8 mouse cellular contexts compared by ENCODE assay signal in the genomic region with DNA sequence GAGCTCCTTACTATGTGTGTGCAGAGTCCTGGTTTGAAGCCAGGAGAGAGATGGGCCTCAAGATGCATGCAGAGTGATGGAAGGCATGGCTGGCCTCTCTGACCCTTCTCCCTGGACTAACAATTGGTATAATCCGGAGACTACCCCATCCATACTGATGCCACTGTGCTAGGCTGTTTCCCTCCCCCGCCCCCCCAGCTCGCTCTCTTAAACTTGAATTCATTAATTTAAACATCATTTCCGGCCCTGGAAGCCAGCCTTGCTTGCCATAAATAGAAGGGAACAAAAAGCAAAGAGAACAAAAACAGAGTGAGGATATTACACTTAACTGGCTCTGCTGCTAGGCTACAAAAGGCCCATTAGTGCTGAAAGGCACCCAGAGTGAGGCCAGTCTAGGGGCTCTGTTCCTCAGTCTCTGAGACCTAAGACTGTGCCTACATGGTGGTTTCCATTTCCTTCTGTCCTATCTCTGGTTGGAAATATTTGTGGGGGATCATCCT. TPM values are rescaled to one million over a fixed set of nuclear protein-coding genes. Genes with fewer than 3 reads are reported as not detected.
DNase-seq lines count a peak whose midpoint lies in the region; ATAC-seq and TF ChIP-seq lines count a peak whose summit lies in the region.

No protein-coding gene starts in this region.

- H3K4me1 ChIP-seq in embryonic facial prominence, embryonic 12.5 days: peaks cover 15% of the 10 kb centered on the region
- H3K4me1 ChIP-seq in hindbrain, embryonic 10.5 days (replicated peaks): peaks cover 26% of the 10 kb centered on the region
- H3K4me1 ChIP-seq in limb, embryonic 15.5 days: peaks cover 62% of the 10 kb centered on the region
- peaks cover 22% of the 10 kb centered on the region for H3K4me1 ChIP-seq in neural tube, embryonic 14.5 days (ENCODE audit: control insufficient read depth, insufficient read depth, low read length)

- no peak for TF ChIP-seq CTCF in brain, embryonic 14.5 days (IDR thresholded peaks at IDR 0.05; ENCODE audit: borderline replicate concordance, extremely low read depth, insufficient read depth, insufficient read length)

- 0 out of 2 replicates have a peak, but pooled peaks have one; percentile 3 for ATAC-seq in embryonic facial prominence, embryonic 12.5 days (ENCODE audit: insufficient number of reproducible peaks, insufficient read depth, low FRiP score, low TSS enrichment)
- ATAC-seq in limb, embryonic 15.5 days (ENCODE audit: insufficient number of reproducible peaks, low FRiP score, low TSS enrichment, low read depth): peak; percentile 52; the same call in 1 of the 2 replicates
- peak; percentile 67; the same call in 1 of the 2 replicates for ATAC-seq in neural tube, embryonic 14.5 days (ENCODE audit: low read depth)

- H3K36me3 ChIP-seq in embryonic facial prominence, embryonic 12.5 days: peaks cover 5% of the 10 kb centered on the region; the same call in 1 of the 2 replicates
- 0 out of 2 replicates have a peak, but pooled peaks cover 2% of the 10 kb centered on the region for H3K36me3 ChIP-seq in hindbrain, embryonic 10.5 days
- H3K36me3 ChIP-seq in limb, embryonic 15.5 days: no peaks in the 10 kb centered on the region
- no peaks in the 10 kb centered on the region; the same call in 1 of the 2 replicates for H3K36me3 ChIP-seq in neural tube, embryonic 14.5 days (ENCODE audit: control insufficient read depth, insufficient read depth, low read length)

- no peak for TF ChIP-seq POLR2A in brain, embryonic 14.5 days (IDR thresholded peaks at IDR 0.05; ENCODE audit: borderline replicate concordance, extremely low read depth, insufficient read depth, insufficient read length, poor library complexity, severe bottlenecking)

- H3K27ac ChIP-seq in embryonic facial prominence, embryonic 12.5 days: peak overlapping the region; percentile 32
- peak overlapping the region; percentile 86 for H3K27ac ChIP-seq in hindbrain, embryonic 10.5 days
- H3K27ac ChIP-seq in limb, embryonic 15.5 days: peak overlapping the region; percentile 92
- H3K27ac ChIP-seq in neural tube, embryonic 14.5 days (ENCODE audit: low read depth, low read length): peak overlapping the region; percentile 86

- no peak overlapping the region for H3K9ac ChIP-seq in embryonic facial prominence, embryonic 12.5 days
- no peak overlapping the region for H3K9ac ChIP-seq in limb, embryonic 15.5 days
- H3K9ac ChIP-seq in neural tube, embryonic 14.5 days (replicated peaks; ENCODE audit: low read depth, low read length): no peak overlapping the region

- H3K27me3 ChIP-seq in embryonic facial prominence, embryonic 12.5 days: no peaks in the 10 kb centered on the region
- no peaks in the 10 kb centered on the region for H3K27me3 ChIP-seq in hindbrain, embryonic 10.5 days (ENCODE audit: insufficient read depth, poor library complexity, severe bottlenecking)
- H3K27me3 ChIP-seq in limb, embryonic 15.5 days: no peaks in the 10 kb centered on the region
- no peaks in the 10 kb centered on the region for H3K27me3 ChIP-seq in neural tube, embryonic 14.5 days (ENCODE audit: control insufficient read depth, insufficient read depth, low read length)

- 58% methylated on average over 4 of the region's 4 CpGs for WGBS in embryonic facial prominence, embryonic 12.5 days
- WGBS in hindbrain, embryonic 10.5 days: 38% methylated on average over 4 of the region's 4 CpGs
- 25% methylated on average over 4 of the region's 4 CpGs for WGBS in limb, embryonic 15.5 days
- WGBS in neural tube, embryonic 14.5 days: 6% methylated on average over 4 of the region's 4 CpGs

- DNase-seq in brain, embryonic 14.5 days (ENCODE audit: low read depth): peak; percentile 83
- peak; percentile 40 for DNase-seq in hindbrain, embryonic 10.5 days (ENCODE audit: low spot score)
- DNase-seq in testis, postnatal 14 days (ENCODE audit: low spot score): no peak
- no peak for DNase-seq in frontal cortex, postnatal 36 days (ENCODE audit: low spot score in 2 of 2)
- DNase-seq in left cerebral cortex, adult 11 months (ENCODE audit: low spot score): no peak

- no peak overlapping the region for H3K4me2 ChIP-seq in embryonic facial prominence, embryonic 12.5 days (replicated peaks)
- peak overlapping the region; percentile 31; the same call in 1 of the 2 replicates for H3K4me2 ChIP-seq in limb, embryonic 15.5 days
- H3K4me2 ChIP-seq in neural tube, embryonic 14.5 days (ENCODE audit: low read depth, low read length): peak overlapping the region; percentile 14; the same call in 1 of the 2 replicates

- no peak overlapping the region for H3K4me3 ChIP-seq in embryonic facial prominence, embryonic 12.5 days
- peak overlapping the region; percentile 29 for H3K4me3 ChIP-seq in hindbrain, embryonic 10.5 days
- H3K4me3 ChIP-seq in limb, embryonic 15.5 days: no peak overlapping the region
- H3K4me3 ChIP-seq in neural tube, embryonic 14.5 days (ENCODE audit: low read depth, low read length): no peak overlapping the region

- H3K9me3 ChIP-seq in embryonic facial prominence, embryonic 12.5 days: no peaks in the 10 kb centered on the region
- no peaks in the 10 kb centered on the region for H3K9me3 ChIP-seq in hindbrain, embryonic 10.5 days
- no peaks in the 10 kb centered on the region for H3K9me3 ChIP-seq in limb, embryonic 15.5 days
- H3K9me3 ChIP-seq in neural tube, embryonic 14.5 days (ENCODE audit: control insufficient read depth, low read length): no peaks in the 10 kb centered on the region

RNA-seq across cellular contexts. Expression of a gene that starts 9.0 kb away (rescaled TPM):
- polyA plus RNA-seq in brain, embryonic 14.5 days (2012; rRNA removed): 65.9 and 74.2 TPM in 2 replicates
- polyA plus RNA-seq in embryonic facial prominence, embryonic 12.5 days (2016; fragmentation: Nextera tagmentation; extraction: Ambion mirVana): 26.8 and 29.8 TPM in 2 replicates
- 11.9 and 21.7 TPM in 2 replicates for polyA plus RNA-seq in hindbrain, embryonic 10.5 days (2016; fragmentation: Nextera tagmentation; extraction: Ambion mirVana)
- 32.1 and 37.9 TPM in 2 replicates for polyA plus RNA-seq in limb, embryonic 15.5 days (2015; fragmentation: Nextera tagmentation; extraction: Ambion mirVana)
- polyA plus RNA-seq in neural tube, embryonic 14.5 days (2014; fragmentation: Nextera tagmentation; extraction: Ambion mirVana): 30.8 and 37.5 TPM in 2 replicates

RNA-seq across cellular contexts. Expression of a gene that starts 24.6 kb away (rescaled TPM):
- polyA plus RNA-seq in brain, embryonic 14.5 days (2012; rRNA removed): 3.2 and 5.6 TPM in 2 replicates
- 3.6 and 3.7 TPM in 2 replicates for polyA plus RNA-seq in embryonic facial prominence, embryonic 12.5 days (2016; fragmentation: Nextera tagmentation; extraction: Ambion mirVana)
- polyA plus RNA-seq in hindbrain, embryonic 10.5 days (2016; fragmentation: Nextera tagmentation; extraction: Ambion mirVana): 1.8 and 3.0 TPM in 2 replicates
- polyA plus RNA-seq in limb, embryonic 15.5 days (2015; fragmentation: Nextera tagmentation; extraction: Ambion mirVana): 3.0 and 3.8 TPM in 2 replicates
- polyA plus RNA-seq in neural tube, embryonic 14.5 days (2014; fragmentation: Nextera tagmentation; extraction: Ambion mirVana): 1.8 and 5.7 TPM in 2 replicates

RNA-seq across cellular contexts. Expression of a gene that starts 30.9 kb away (rescaled TPM):
- 310 and 422 TPM in 2 replicates for polyA plus RNA-seq in brain, embryonic 14.5 days (2012; rRNA removed)
- 98.5 and 103 TPM in 2 replicates for polyA plus RNA-seq in embryonic facial prominence, embryonic 12.5 days (2016; fragmentation: Nextera tagmentation; extraction: Ambion mirVana)
- 93.6 and 96.4 TPM in 2 replicates for polyA plus RNA-seq in hindbrain, embryonic 10.5 days (2016; fragmentation: Nextera tagmentation; extraction: Ambion mirVana)
- polyA plus RNA-seq in limb, embryonic 15.5 days (2015; fragmentation: Nextera tagmentation; extraction: Ambion mirVana): 89.8 and 104 TPM in 2 replicates
- 74.2 and 76.6 TPM in 2 replicates for polyA plus RNA-seq in neural tube, embryonic 14.5 days (2014; fragmentation: Nextera tagmentation; extraction: Ambion mirVana)

Comparison
In these comparisons a context has a peak if more than half of its experiments do, and no peak if none do; other contexts are left out.
1. DNase-seq: peak in brain, embryonic 14.5 days (single experiment) and hindbrain, embryonic 10.5 days (single experiment); none in testis, postnatal 14 days (single experiment), frontal cortex, postnatal 36 days (0 of 2) and left cerebral cortex, adult 11 months (single experiment).
2. ATAC-seq: peak in every context shown above with its lines; median percentile 67 in neural tube, embryonic 14.5 days; 52 in limb, embryonic 15.5 days; 3 in embryonic facial prominence, embryonic 12.5 days.
3. H3K27ac ChIP-seq: peak in every context shown above with its lines; median percentile 92 in limb, embryonic 15.5 days; 86 in hindbrain, embryonic 10.5 days; 86 in neural tube, embryonic 14.5 days; 32 in embryonic facial prominence, embryonic 12.5 days.